Mouse (Mus musculus) megakaryocyte-erythroid progenitor cell, adult 5-6 weeks (primary cell): Measurements from ENCODE around the gene Meis2. TPM values are rescaled to one million over a fixed set of nuclear protein-coding genes. Genes with fewer than 3 reads are reported as not detected.

Experiments
- ATAC-seq: replicated peaks from 2 replicates; pipeline ENCODE4 v1.8.0; 2016; ENCODE audit warnings: mild to moderate bottlenecking, inconsistent platforms; ENCODE audit not compliant: severe bottlenecking, poor library complexity, low FRiP score, low TSS enrichment
- total RNA-seq, 2 experiments: library from RNA; stranded (forward) in 1 of 2; stranded (reverse) in 1 of 2; fragments of 200-1000, 215-1000 nt in 1 of 2; fragments of >200 nt in 1 of 2; fragmentation: Nextera tagmentation in 1 of 2; gene quantifications; 2 replicates each; pipeline ENCODE4 v1.2.3; 2014 to 2017

Meis2 gene
- total RNA-seq, 2 experiments from 2014 or later, result not detected

DNA sequence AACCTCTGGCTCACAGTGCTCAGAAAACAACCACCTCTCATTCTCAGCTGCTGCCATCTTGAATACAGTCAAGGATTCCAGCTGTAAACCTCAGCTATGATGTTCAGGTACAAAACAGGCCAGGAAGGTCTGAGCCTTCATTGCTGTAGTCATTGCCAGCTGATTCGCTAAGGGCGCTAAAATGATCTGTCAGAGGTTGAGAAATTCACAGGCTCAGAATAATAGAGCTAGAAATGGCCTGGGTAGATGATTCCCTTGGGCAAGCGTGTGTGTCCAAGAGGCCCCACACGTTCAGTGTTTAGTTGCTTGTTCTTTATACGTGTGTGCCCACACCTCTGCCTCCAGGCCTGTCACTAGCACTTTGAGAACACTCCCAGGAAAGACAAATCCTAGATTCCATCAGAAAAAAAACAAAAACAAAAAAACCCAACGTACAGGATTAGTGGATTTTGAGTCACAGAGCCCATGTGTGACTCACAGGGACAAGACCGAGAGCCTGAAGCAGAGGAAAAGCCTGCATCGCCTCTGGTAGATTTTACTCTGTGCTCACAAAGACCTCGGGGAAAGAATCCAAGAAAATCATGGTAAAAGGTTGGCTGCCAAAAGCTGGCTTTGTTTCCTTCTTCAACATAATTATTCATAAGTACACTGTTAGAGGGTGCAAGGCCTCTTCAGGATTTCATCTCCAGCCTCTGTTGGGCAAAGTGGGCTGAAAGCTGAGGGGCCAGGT is 95.4 kb downstream of the Meis2 start:
- ATAC-seq, result no peak

DNA sequence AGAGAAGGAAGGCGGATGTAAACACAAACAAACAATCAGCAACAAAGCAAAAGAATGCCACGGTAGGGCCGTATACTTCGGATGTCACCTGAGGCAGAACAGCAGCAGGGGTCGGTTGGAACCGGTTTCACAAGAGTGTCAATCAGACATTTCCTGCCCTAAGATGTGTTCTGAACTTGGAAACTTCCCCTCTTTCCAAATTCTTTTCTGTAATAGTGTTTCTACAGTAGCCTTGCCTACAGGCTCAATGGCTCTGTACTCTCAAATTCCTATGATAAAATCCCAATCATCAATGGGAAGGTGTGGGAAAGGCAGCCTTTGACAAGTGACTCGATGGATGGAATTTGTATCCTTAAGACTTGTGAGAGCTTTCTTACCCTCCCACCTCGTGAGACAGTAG is 96.4 kb downstream of the Meis2 start:
- ATAC-seq, result no peak

GRCm38 (mm10) chr2:115964911-115965310 is 100.7 kb downstream of the Meis2 start:
- ATAC-seq, result no peak

- ATAC-seq, result no peak
These were observed 102.3 kb downstream of the Meis2 start for GRCm38 (mm10) chr2:115963293-115963835.

GRCm38 (mm10) chr2:115962728-115963127 is 102.9 kb downstream of the Meis2 start:
- ATAC-seq, result no peak

DNA sequence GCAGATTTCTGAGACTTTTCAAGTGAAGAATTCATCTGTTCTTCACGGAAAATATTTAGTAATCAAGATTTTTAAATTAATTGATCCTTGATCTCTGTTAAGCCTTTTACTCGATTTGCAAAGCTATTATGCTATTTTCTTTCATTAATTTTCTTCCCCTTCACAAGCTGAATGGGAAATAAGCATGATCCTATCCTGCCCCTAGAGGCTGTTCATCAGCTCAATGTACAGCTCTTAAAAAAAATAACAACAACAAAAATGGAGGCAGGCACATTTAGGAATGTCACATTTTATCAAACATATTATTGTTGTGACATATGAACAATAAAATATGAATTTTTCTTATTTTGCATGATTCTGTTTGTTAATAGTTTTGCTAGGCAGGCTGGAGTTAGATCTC is 103.5 kb downstream of the Meis2 start:
- ATAC-seq, result no peak

- no peak for ATAC-seq
These were observed 105.0 kb downstream of the Meis2 start for GRCm38 (mm10) chr2:115960615-115961014.

- ATAC-seq, result no peak
These were observed 108.9 kb downstream of the Meis2 start for GRCm38 (mm10) chr2:115956786-115957185.

GRCm38 (mm10) chr2:115950645-115951044 is 115.0 kb downstream of the Meis2 start:
- ATAC-seq, result no peak

DNA sequence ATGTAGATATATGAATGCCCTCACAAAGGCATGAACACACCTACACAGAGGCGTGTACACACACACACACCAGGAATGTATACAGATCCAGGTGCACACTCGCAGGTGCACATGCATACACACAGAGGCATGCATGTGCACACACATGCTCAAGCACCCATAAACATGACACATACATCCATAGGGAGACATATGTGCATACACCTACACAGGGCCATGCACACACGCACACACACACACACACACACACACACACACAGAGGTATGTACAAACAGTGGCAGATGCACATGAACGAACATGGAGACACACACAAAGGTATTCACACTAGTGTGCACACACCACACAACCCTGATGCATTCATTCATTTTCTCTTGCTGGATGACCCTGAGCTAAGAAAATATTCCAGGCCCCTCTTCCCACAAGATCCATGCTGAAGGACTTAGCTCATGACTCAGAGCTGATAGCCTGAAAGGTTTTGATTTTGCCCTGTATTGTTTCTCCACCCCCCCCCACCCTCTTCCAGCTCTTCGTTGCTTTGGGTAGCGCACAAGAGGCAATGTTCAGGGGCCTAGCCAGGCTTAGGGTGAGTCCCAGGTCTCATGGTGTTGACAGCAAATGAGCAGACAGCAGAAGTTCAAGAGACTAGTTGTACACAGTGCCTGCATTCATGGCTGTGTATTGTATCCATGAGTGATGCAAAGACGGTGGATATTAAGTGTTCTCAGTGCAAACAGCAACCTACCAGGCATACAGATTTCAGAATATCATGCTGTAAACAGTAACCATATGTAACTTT is 116.8 kb downstream of the Meis2 start:
- ATAC-seq, result no peak

- no peak for ATAC-seq
These were observed 117.9 kb downstream of the Meis2 start for GRCm38 (mm10) chr2:115947714-115948226.

GRCm38 (mm10) chr2:115943044-115943443 is 122.6 kb downstream of the Meis2 start:
- ATAC-seq, result no peak

DNA sequence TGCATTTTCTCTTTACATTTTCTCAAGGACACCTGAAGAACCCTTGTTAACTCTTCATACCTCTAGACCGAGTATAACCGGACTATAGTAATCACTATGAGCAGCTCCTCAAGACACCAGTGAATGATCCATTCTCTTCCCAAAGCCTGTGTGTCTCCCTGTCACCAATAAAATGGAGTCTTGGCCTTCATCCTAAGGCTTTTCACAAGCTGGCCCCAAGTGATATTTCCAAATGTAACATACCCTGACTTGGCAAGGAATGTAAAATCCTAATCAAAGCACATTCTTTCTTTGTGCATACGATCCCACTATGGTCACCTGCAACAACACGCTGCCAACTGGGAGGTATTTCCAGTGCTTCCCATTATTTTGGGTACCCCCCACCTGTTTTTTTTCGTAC is 125.8 kb downstream of the Meis2 start:
- ATAC-seq, result no peak

DNA sequence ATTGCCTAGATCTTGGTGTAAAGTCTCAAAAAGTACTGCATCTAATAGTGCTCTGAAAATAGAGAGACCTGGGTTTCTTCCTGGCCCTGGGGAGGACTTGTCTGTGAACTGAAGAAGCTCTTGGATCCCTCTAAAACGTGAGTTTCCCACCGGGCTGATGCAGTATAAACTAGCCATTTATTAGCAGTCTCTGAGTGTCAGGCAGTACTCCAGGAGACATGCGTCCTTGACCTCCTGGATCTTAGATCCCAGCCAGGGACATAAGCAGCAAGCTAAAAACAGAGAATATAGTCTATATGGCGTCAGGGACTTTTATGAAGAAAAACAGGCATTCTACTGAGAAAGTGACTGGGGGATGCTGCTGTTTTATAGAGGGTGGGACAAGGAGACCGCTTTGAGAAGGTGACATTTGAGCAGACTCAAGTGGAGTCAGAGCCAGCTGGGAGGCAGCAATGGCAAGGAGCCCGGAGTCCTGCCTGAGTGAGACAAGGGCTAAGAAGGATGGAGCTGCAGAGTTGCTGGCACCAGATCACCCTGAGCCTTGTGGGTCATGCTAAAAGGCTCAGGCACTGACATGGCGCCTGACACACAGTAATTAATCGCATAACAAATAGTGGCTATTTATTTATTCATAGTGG is 126.6 kb downstream of the Meis2 start:
- ATAC-seq, result no peak

GRCm38 (mm10) chr2:115938296-115938695 is 127.3 kb downstream of the Meis2 start:
- ATAC-seq, result no peak

DNA sequence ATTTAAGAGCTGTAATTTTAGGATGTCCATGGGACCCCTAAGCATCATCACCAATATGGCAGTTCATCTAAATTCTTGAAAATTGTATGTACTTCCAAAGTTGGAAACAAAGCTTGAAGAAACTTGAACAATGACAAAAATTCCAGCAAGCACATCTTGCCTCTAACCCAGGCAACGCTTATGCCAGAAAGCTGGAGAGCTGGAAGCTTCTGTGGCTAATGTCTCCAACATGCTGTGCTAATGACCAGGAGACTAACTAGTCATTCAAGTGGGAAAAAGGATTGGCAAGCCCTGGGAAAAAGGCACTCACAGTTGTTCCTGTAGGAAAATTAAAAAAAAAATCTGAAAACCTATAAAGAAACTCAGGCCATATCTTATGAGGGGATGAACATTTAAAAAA is 127.7 kb downstream of the Meis2 start:
- ATAC-seq, result no peak

- ATAC-seq, result no peak
These were observed 128.9 kb downstream of the Meis2 start for GRCm38 (mm10) chr2:115936786-115937185.

DNA sequence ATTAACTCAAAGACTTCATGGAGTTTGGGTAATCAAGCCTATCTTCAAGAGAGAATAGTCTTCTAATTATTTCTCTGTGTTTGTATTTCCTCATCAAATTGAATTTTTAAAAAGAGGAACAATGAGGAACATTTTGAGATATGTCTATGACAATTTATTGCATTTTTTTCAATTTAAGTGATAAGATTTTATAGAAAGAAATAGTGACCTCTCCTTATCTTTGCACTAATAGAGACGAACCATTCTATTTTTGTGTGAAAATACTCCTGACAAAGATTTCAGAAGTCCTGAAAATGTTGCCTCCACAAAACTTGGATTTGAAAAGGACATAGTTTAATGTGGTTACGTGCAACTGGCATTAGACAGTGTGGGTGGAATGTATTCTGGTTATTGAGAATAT is 131.3 kb downstream of the Meis2 start:
- ATAC-seq, result no peak

DNA sequence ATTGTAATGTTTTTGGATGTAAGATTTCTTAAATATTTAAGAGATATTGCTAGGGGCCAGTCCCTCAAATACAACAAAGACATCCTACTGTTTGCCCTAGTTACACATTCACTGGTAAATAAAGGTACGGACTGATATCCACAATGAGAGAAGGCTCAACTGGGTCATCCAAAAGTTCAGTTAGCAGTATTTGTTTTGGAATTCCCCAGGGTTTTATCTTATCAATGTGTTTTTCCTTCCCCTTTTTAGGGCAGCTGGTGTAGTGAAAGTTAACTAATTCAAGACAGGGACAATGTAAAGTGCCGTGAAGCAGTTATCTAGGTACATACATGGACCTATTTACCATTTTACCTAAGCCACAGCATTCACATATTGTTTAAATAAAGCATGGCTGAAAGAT is 132.4 kb downstream of the Meis2 start:
- no peak for ATAC-seq

- no peak for ATAC-seq
These were observed 139.9 kb downstream of the Meis2 start for GRCm38 (mm10) chr2:115925744-115926143.
